Mouse (Mus musculus) limb, embryonic 15.5 days (tissue): ENCODE data around the gene Tm6sf1. TPM values are rescaled to one million over a fixed set of nuclear protein-coding genes. Genes with fewer than 3 reads are reported as not detected.
"Not testable (repeated sequence)": the region's sequence is repeated elsewhere in the genome, so short reads cannot be mapped to it uniquely, and the experiment has no call there.

ENCODE experiments used
- ATAC-seq: fragments of 200-750 bp; cut with Nextera tagmentation; 2 replicates; pipeline ENCODE4 v1.8.0; 2017; ENCODE audit warnings: low read depth, moderate TSS enrichment; ENCODE audit not compliant: insufficient number of reproducible peaks, low FRiP score, low TSS enrichment
- H3K27ac ChIP-seq: fragments of 300-500 bp; sonication (generic); 2 replicates; pipeline ENCODE4 v1.5.1; 2015; ENCODE audit warnings: moderate library complexity, mild to moderate bottlenecking, inconsistent platforms
- H3K27me3 ChIP-seq: fragments of 300-500 bp; sonication (generic); 2 replicates; pipeline ENCODE4 v1.6.1; 2015; ENCODE audit warnings: inconsistent platforms
- H3K36me3 ChIP-seq: fragments of 300-500 bp; sonication (generic); 2 replicates; pipeline ENCODE4 v1.6.1; 2015; ENCODE audit warnings: inconsistent platforms
- H3K4me1 ChIP-seq: fragments of 300-500 bp; sonication (generic); 2 replicates; pipeline ENCODE4 v1.6.1; 2015; ENCODE audit warnings: inconsistent platforms
- H3K4me2 ChIP-seq: fragments of 300-500 bp; sonication (generic); 2 replicates; pipeline ENCODE4 v1.6.1; 2015; ENCODE audit warnings: mild to moderate bottlenecking, inconsistent platforms
- H3K4me3 ChIP-seq: fragments of 300-500 bp; sonication (generic); 2 replicates; pipeline ENCODE4 v1.5.1; 2015; ENCODE audit warnings: mild to moderate bottlenecking, inconsistent platforms
- H3K9ac ChIP-seq: fragments of 300-500 bp; sonication (generic); 2 replicates; pipeline ENCODE4 v1.6.1; 2015; ENCODE audit warnings: inconsistent platforms
- H3K9me3 ChIP-seq: fragments of 300-500 bp; sonication (generic); 2 replicates; pipeline ENCODE4 v1.6.1; 2016; ENCODE audit warnings: inconsistent platforms
- WGBS: fragments of 180-500 bp; shearing (Covaris S2); methylation state at CpG from one replicate; pipeline ENCODE4 v1.1.7; 2015; 5-methylcytosine and 5-hydroxymethylcytosine counted together
- polyA plus RNA-seq: library from polyadenylated mRNA; unstranded; fragments of >200 nt; fragmentation: Nextera tagmentation; extraction: Ambion mirVana; gene quantifications from 2 replicates; pipeline ENCODE4 v1.2.1, GENCODE M21; 2015

Gene Tm6sf1
- 16.6 and 30.3 TPM in 2 replicates for polyA plus RNA-seq

- Histone ChIP-seq H3K4me3 (peak within 1 kb of the TSS; percentile 57), H3K4me2 (peak within 1 kb of the TSS; percentile 97), H3K36me3 (no peaks in the 10 kb centered on the region), H3K4me1 (peaks cover 22% of the 10 kb centered on the region), H3K27ac (peak within 1 kb of the TSS; percentile 47), H3K9ac (peak within 1 kb of the TSS; percentile 49), H3K27me3 (peaks cover 37% of the 10 kb centered on the region), H3K9me3 (no peaks in the 10 kb centered on the region)
- no peak for ATAC-seq
- under 1% methylated on average over 64 of the region's 64 CpGs for WGBS
These were observed at the start of gene Tm6sf1 for GRCm38 (mm10) chr7:81858968-81859721. Gene Tm6sf1 (plus strand): TSS chr7:81859001.

- Histone ChIP-seq H3K27me3 (no peaks in the 10 kb centered on the region), H3K9me3 (no peaks in the 10 kb centered on the region), H3K9ac (no peak overlapping the region), H3K27ac (no peak overlapping the region), H3K4me3 (no peak overlapping the region), H3K36me3 (no peaks in the 10 kb centered on the region), H3K4me2 (no peak overlapping the region), H3K4me1 (peaks cover 37% of the 10 kb centered on the region)
- no peak for ATAC-seq
- 43% methylated on average over 3 of the region's 3 CpGs for WGBS
These were observed 33.9 kb upstream of the Tm6sf1 start for GRCm38 (mm10) chr7:81824906-81825305.

- peaks cover 37% of the 10 kb centered on the region for H3K4me1 ChIP-seq
- no peaks in the 10 kb centered on the region for H3K27me3 ChIP-seq
- no peak overlapping the region for H3K27ac ChIP-seq
- no peak overlapping the region; the same call in 1 of the 2 replicates for H3K4me3 ChIP-seq
- no peak overlapping the region for H3K9ac ChIP-seq
- WGBS: 23% methylated on average over 3 of the region's 3 CpGs
- no peaks in the 10 kb centered on the region for H3K9me3 ChIP-seq
- no peak overlapping the region for H3K4me2 ChIP-seq
- H3K36me3 ChIP-seq: no peaks in the 10 kb centered on the region
- no peak for ATAC-seq
These were observed 33.4 kb upstream of the Tm6sf1 start for GRCm38 (mm10) chr7:81825381-81825780.

GRCm38 (mm10) chr7:81827806-81828667 is 30.8 kb upstream of the Tm6sf1 start:
- Histone ChIP-seq H3K9me3 (no peaks in the 10 kb centered on the region), H3K4me3 (peak overlapping the region; percentile 85), H3K36me3 (no peaks in the 10 kb centered on the region), H3K27me3 (no peaks in the 10 kb centered on the region), H3K4me2 (peak overlapping the region; percentile 53), H3K9ac (peak overlapping the region; percentile 70), H3K4me1 (peaks cover 37% of the 10 kb centered on the region), H3K27ac (peak overlapping the region; percentile 96)
- WGBS: 20% methylated on average over 17 of the region's 17 CpGs
- ATAC-seq: no peak

- H3K4me3 ChIP-seq: peak overlapping the region; percentile 85
- peak overlapping the region; percentile 96 for H3K27ac ChIP-seq
- H3K4me1 ChIP-seq: peaks cover 37% of the 10 kb centered on the region
- ATAC-seq: peak; percentile 59; the same call in 1 of the 2 replicates
- WGBS: under 1% methylated on average over 65 of the region's 91 CpGs
- H3K27me3 ChIP-seq: no peaks in the 10 kb centered on the region
- peak overlapping the region; percentile 70 for H3K9ac ChIP-seq
- no peaks in the 10 kb centered on the region for H3K36me3 ChIP-seq
- no peaks in the 10 kb centered on the region for H3K9me3 ChIP-seq
- peak overlapping the region; percentile 53 for H3K4me2 ChIP-seq
These were observed 30.0 kb upstream of the Tm6sf1 start for GRCm38 (mm10) chr7:81828681-81829378.

- no peaks in the 10 kb centered on the region for H3K9me3 ChIP-seq
- ATAC-seq: peak; percentile 84
- H3K27me3 ChIP-seq: no peaks in the 10 kb centered on the region
- H3K4me2 ChIP-seq: peak within 1 kb of the TSS; percentile 53
- H3K27ac ChIP-seq: peak within 1 kb of the TSS; percentile 96
- peak within 1 kb of the TSS; percentile 70 for H3K9ac ChIP-seq
- H3K36me3 ChIP-seq: no peaks in the 10 kb centered on the region
- H3K4me3 ChIP-seq: peak within 1 kb of the TSS; percentile 85
- H3K4me1 ChIP-seq: peaks cover 37% of the 10 kb centered on the region
- WGBS: under 1% methylated on average over 40 of the region's 58 CpGs
These were observed 29.4 kb upstream of the Tm6sf1 start, which contains the start of gene Btbd1 for GRCm38 (mm10) chr7:81829379-81829894. Gene Btbd1 (minus strand): TSS chr7:81829431.

GRCm38 (mm10) chr7:81834847-81835246 is 24.0 kb upstream of the Tm6sf1 start:
- Histone ChIP-seq H3K9ac (no peak overlapping the region), H3K4me1 (0 out of 2 replicates have a peak, but pooled peaks cover under 1% of the 10 kb centered on the region), H3K27ac (no peak overlapping the region), H3K9me3 (no peaks in the 10 kb centered on the region), H3K36me3 (no peaks in the 10 kb centered on the region), H3K4me2 (no peak overlapping the region), H3K27me3 (no peaks in the 10 kb centered on the region), H3K4me3 (no peak overlapping the region)
- no peak for ATAC-seq

GRCm38 (mm10) chr7:81835430-81835829 is 23.4 kb upstream of the Tm6sf1 start:
- Histone ChIP-seq H3K4me3 (no peak overlapping the region), H3K27ac (no peak overlapping the region), H3K27me3 (no peaks in the 10 kb centered on the region), H3K9ac (no peak overlapping the region), H3K36me3 (no peaks in the 10 kb centered on the region), H3K4me1 (no peaks in the 10 kb centered on the region), H3K9me3 (no peaks in the 10 kb centered on the region), H3K4me2 (no peak overlapping the region)
- WGBS: 57% methylated on average over 5 of the region's 5 CpGs
- no peak for ATAC-seq

- not testable (repeated sequence) for H3K27ac ChIP-seq, H3K27me3 ChIP-seq, H3K36me3 ChIP-seq, H3K4me2 ChIP-seq, H3K9ac ChIP-seq, H3K4me1 ChIP-seq, H3K9me3 ChIP-seq, H3K4me3 ChIP-seq, ATAC-seq
- 79% methylated on average over 5 of the region's 5 CpGs for WGBS
These were observed 21.0 kb upstream of the Tm6sf1 start for GRCm38 (mm10) chr7:81837771-81838170.

- ATAC-seq: no peak
- Histone ChIP-seq H3K27ac (no peak overlapping the region), H3K9ac (no peak overlapping the region), H3K4me1 (no peaks in the 10 kb centered on the region), H3K27me3 (no peaks in the 10 kb centered on the region), H3K4me3 (no peak overlapping the region), H3K4me2 (no peak overlapping the region), H3K9me3 (no peaks in the 10 kb centered on the region), H3K36me3 (no peaks in the 10 kb centered on the region)
- 56% methylated on average over 6 of the region's 6 CpGs for WGBS
These were observed 19.1 kb upstream of the Tm6sf1 start for GRCm38 (mm10) chr7:81839746-81840145.

- Histone ChIP-seq H3K4me1 (no peaks in the 10 kb centered on the region), H3K36me3 (no peaks in the 10 kb centered on the region), H3K27ac (peak overlapping the region; percentile 7; the same call in 1 of the 2 replicates), H3K4me2 (no peak overlapping the region), H3K27me3 (no peaks in the 10 kb centered on the region), H3K9ac (no peak overlapping the region), H3K9me3 (no peaks in the 10 kb centered on the region), H3K4me3 (no peak overlapping the region)
- no peak for ATAC-seq
- 67% methylated on average over 7 of the region's 7 CpGs for WGBS
These were observed 18.1 kb upstream of the Tm6sf1 start for GRCm38 (mm10) chr7:81840661-81841181.
